Mouse (Mus musculus) Patski (cell line): ENCODE measurements around the gene Cabcoco1. TPM values are rescaled to one million over a fixed set of nuclear protein-coding genes. Genes with fewer than 3 reads are reported as not detected.

Experiments used
- ATAC-seq: fragments of 100-300 bp; one replicate; pipeline ENCODE4 v1.8.0; 2021
- CTCF ChIA-PET: fragments of 350-600 bp; sonication (Branson Sonifier 250); formaldehyde crosslinking; loops from one replicate; lab custom pipeline; 2022; ENCODE audit warnings: inconsistent platforms; lab: Charles Lee
- POLR2A ChIA-PET: fragments of 350-600 bp; sonication (Branson Sonifier 250); formaldehyde crosslinking; loops from one replicate; lab custom pipeline; 2022; ENCODE audit warnings: antibody characterized with exemption, inconsistent platforms; lab: Charles Lee
- DNase-seq: peaks from one replicate; pipeline ENCODE4 v3.0.0-alpha.2; 2011; ENCODE audit warnings: low read depth, low spot score
- H3K27me3 ChIP-seq: fragments of 371-371 bp; one replicate; pipeline ENCODE4 v1.5.1; 2021
- CTCF ChIP-seq: fragments of 100-300 bp; IDR thresholded peaks from one replicate; pipeline ENCODE4 v1.5.1; 2021
- in situ Hi-C: fragments of 300-500 bp; cut with MboI; formaldehyde crosslinking; loops from 3 replicates; pipeline ENCODE4 v1.11.1; 2018; ENCODE audit warnings: low pct_unique_long_range_greater_than_20kb, mixed read lengths
- polyA plus RNA-seq: library from polyadenylated mRNA; unstranded; gene quantifications from one replicate; pipeline ENCODE4 v1.2.3, GENCODE M21; 2021

The Cabcoco1 gene
- polyA plus RNA-seq, 1 experiment from 2014 or later, result not detected

DNA sequence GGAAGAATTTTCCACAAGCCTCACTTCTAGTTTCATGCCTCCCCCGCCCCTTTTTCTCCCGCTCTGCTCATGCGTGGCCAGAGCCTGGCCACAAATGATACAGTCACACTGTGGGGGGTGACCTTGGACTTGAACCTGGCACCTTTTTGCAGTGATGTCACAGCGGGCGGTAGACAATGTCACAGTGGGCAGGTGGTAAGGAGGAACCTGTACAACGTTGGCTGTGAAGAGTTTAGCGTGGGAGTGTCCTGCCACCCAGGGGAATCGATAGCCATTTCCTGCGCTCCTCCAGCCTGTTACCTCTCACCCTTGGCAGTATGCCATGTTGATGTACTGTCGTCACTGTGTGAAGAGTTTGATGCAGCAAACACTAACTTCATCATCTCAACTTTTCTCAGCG is 81.9 kb downstream of the Cabcoco1 start:
- POLR2A ChIA-PET, result interaction anchor here (0.6 kb wide), 1 partner anchor 874 kb away, joined by 5 read pairs; no protein-coding TSS in a partner anchor
- CTCF ChIA-PET, result no interaction called here
- DNase-seq, result no peak
- in situ Hi-C loops, result loop anchor here (5.0 to 25.0 kb wide), 5 partner anchors 177 to 855 kb away; no protein-coding TSS in a partner anchor
- TF ChIP-seq CTCF, result no peak
- peak; percentile 39 for ATAC-seq
- no peaks in the 10 kb centered on the region for H3K27me3 ChIP-seq

DNA sequence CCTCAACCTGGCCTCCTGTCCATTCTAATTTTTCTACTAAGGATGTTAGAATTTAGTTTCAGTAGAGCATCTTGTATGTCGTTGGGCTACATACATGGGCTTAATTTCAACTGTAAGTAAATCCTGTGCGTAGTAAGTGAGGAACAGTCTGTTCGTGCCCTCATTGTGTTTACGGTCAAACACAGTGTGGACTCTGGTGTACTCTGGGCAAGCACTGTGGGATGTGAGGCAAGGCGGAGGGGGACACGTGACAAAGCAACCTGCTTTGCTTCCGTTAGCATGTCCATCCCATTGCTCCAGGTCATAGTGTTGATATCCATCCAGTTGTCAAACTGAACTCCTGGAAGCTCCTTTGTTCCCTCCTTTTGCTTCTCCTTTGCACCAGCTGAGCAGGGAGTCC is 84.7 kb downstream of the Cabcoco1 start:
- no peak for DNase-seq
- no peak for ATAC-seq
- ChIA-PET POLR2A (no interaction called here), CTCF (interaction anchor here (1.1 kb wide), 1 partner anchor 451 kb away, joined by 3 read pairs; no protein-coding TSS in a partner anchor)
- no peak for TF ChIP-seq CTCF
- in situ Hi-C loops, result loop anchor here (25.0 kb wide), 1 partner anchor 295 kb away; no protein-coding TSS in a partner anchor
- no peaks in the 10 kb centered on the region for H3K27me3 ChIP-seq

DNA sequence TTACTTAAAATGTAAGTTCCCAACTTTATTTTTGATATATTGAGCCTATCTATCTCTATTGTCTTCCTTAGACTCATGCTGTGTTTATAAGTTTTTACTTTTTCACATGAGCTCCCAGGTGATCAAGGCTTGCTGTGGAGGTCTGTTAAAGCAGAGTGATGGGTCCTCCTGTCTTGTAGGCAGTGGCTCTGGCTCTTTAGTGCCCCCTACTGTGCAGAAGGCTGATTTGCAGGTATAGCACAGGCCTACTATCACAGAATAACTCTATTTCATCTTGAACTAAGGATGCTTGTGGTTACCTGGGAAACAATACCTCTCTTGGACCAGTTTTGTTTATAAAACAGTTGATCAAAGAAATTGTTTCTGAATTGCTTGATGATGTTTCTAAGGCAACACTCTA is 87.2 kb downstream of the Cabcoco1 start:
- H3K27me3 ChIP-seq, result no peaks in the 10 kb centered on the region
- peak; percentile 26 for TF ChIP-seq CTCF
- no peak for DNase-seq
- in situ Hi-C loops, result loop anchor here (25.0 kb wide), 1 partner anchor 292 kb away; no protein-coding TSS in a partner anchor
- POLR2A ChIA-PET, result no interaction called here
- no peak for ATAC-seq
- CTCF ChIA-PET, result no interaction called here

DNA sequence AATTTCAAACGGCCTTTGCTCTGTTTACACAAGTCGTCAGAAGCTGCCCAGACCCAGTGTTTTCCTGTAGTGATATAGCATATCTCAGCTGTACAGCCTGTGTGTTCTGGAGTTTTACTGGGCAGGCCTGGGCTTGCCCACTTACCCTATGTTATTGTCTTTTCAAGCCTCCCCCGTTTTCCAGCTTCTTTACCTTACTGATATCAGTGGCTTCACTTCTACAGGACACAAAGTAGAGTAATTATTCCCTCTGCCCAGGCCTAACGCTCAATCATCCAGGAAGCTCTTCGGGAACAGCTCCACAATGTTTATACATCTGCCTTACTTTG is 94.9 kb downstream of the Cabcoco1 start:
- ATAC-seq, result no peak
- no peak for DNase-seq
- in situ Hi-C loops, result no loop called here
- CTCF ChIA-PET, result no interaction called here
- POLR2A ChIA-PET, result interaction anchor here (0.5 kb wide), 1 partner anchor 10 kb away, joined by 10 read pairs; no protein-coding TSS in a partner anchor
- no peaks in the 10 kb centered on the region for H3K27me3 ChIP-seq
- no peak for TF ChIP-seq CTCF

DNA sequence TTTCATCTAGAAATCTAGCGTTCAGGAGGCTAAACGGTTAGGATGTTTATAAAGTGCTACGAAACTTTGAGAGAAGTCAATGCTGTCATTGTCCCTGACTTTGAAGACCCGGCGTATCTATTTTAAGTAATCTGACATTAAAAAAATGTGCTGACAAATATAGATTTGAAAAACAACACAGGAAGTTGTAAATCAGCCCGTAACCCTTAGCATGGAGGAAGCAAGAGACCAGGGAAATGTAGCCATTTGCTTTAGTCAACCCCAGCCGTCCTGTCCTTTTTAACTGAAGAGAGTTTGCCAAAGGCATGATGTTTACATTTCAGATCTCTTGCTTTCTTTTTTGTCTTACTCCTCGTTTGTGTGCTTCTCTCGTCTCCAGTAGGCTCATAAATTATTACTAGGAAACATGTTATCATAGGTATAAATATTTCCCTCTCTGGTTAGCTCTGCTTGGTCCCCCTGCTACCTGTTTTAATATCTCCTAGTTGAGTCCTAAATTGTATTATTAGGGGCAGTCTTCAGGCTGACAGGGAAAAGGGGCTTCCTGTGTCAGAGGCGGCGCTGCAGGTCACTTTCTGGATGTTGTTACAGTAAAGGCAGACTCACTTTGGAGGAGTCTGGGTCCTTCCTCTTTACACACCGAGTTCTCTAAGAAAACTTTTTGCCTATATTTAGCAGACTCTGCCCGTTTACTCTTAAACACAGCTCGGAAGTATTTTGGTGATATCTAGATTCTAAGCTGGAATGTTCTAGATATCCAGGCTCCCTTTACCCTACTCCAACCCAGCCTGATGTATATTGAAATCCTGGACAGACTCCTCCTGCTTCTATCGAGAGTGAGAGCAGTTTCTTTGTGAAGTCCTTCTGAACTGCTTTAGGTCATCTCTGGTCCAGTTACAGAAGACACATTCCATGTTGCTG is 95.6 kb downstream of the Cabcoco1 start:
- DNase-seq, result no peak
- no peaks in the 10 kb centered on the region for H3K27me3 ChIP-seq
- ATAC-seq, result no peak
- ChIA-PET POLR2A (no interaction called here), CTCF (no interaction called here)
- TF ChIP-seq CTCF, result no peak
- in situ Hi-C loops, result no loop called here

DNA sequence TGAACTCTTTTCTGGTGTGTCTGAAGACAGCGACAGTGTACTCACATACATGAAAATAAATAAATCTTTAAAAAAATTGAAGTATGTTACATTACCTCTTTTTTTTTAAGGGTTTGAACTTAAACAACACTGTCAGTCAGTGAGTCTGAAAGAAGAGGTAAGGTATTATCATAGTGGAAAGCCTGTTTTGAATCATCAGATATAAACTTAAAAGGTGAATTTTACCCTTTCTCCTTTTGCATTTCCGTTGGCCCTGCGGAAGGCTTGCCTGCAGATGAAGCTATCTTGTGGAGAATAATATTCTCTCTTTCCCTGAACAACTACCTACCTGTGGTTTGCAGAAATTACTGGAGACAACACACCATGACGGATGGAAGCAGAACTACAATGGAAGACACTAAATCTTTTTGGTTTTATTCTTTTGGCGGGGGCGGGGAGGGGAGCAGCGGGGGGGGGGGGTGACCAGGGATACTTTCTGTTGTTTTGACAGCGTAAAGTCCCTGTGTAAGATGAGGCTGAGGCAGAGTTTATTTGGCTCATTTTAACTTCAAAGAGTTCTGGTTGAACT is 96.4 kb downstream of the Cabcoco1 start:
- ATAC-seq (no peak), DNase-seq (no peak)
- ChIA-PET POLR2A (interaction anchor here (0.7 kb wide), 1 partner anchor 188 kb away, joined by 4 read pairs; no protein-coding TSS in a partner anchor), CTCF (no interaction called here)
- no peaks in the 10 kb centered on the region for H3K27me3 ChIP-seq
- in situ Hi-C loops, result no loop called here
- no peak for TF ChIP-seq CTCF

DNA sequence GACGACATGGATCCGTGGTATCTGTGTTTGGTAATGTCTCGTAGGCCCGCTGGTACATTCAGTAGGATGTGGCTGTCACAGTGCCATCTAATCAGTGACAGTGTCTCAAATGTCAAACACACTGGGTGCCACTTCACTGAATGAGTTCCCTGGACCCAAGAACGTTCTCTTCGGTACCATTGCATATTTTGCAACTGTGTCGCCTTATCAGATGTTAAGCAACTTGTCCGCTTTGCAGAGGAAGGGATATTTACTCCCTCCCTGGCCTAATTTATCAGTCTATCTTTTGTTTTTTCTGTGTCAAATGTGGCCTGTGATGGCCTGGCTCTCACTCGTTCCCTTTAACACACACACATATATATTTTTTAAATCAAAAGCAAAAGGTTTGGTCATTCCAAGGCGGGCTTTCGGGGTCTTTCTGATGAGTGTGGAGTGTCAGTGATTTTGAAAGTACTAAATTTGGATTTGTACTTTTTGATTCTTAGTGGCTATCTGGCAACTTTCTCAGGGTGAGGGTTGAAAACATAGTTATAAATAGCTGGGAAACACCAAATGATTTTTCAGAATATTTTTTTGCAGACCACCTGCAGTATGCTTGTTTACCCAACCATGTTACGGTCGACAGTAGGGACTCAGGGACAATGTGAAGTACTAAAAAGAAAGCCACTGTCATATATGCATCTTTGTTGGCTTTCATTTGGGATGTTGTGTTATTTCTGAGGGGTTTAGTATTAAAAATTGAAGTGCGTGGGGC is 97.2 kb downstream of the Cabcoco1 start:
- POLR2A ChIA-PET, result interaction anchor here (0.7 kb wide), 1 partner anchor 187 kb away, joined by 4 read pairs; no protein-coding TSS in a partner anchor
- CTCF ChIA-PET, result no interaction called here
- in situ Hi-C loops, result no loop called here
- TF ChIP-seq CTCF, result no peak
- no peaks in the 10 kb centered on the region for H3K27me3 ChIP-seq
- ATAC-seq, result no peak
- no peak for DNase-seq

DNA sequence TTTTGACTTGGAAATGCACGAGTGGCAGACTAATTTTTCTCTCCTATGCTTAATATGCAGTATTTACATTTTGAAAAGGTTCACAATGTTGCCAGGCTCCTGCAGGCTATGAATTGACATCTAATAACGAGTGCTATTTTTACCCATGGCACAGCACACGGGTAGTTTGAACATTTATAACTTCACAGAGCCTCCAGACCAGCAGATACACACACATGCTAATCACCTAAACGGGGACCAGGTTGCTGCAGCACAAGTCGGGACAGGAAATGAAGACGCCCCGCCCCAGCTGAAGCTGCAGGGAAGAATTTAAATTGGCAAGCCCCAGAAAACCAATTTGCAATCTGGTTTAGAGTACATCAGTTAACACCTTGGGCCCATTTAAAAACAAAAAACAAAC is 98.6 kb downstream of the Cabcoco1 start:
- ATAC-seq, result no peak
- ChIA-PET POLR2A (no interaction called here), CTCF (no interaction called here)
- in situ Hi-C loops, result no loop called here
- H3K27me3 ChIP-seq, result no peaks in the 10 kb centered on the region
- DNase-seq, result no peak
- no peak for TF ChIP-seq CTCF

DNA sequence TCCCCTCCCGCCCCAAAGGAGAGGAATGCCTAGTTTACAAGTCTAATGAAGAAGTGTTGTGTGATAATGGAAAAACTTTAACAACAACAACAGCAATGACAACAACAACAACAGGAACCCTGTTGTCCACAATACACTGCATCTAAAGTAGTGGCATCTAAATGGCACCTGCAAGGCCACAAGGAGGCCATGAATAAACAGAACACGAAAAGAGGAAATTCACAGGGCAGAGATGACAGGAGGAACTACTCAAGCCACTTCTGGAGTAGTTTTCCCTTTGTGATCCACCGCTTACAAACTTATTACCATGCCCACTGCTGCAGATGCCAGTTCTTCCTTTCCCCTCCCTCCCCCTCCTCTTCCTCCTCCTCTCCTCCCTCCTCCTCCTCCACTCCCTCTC is 99.0 kb downstream of the Cabcoco1 start:
- in situ Hi-C loops, result no loop called here

More for the DNA sequence above, 99.0 kb downstream of the Cabcoco1 start:
- no peak for ATAC-seq
- ChIA-PET CTCF (no interaction called here), POLR2A (interaction anchor here (0.6 kb wide), 1 partner anchor 879 kb away, joined by 4 read pairs; no protein-coding TSS in a partner anchor)
- no peak for TF ChIP-seq CTCF
- no peak for DNase-seq
- no peaks in the 10 kb centered on the region for H3K27me3 ChIP-seq
